Mouse (Mus musculus): ENCODE measurements around the gene Gja5.
A peak's percentile ranks its signal among the peaks of the same experiment; 100 is the strongest.

The Gja5 gene

GRCm38 (mm10) chr3:96904393-96904792 lies at the start of gene Gja5:
Gja5 (plus strand) TSS chr3:96904693.
- no peak for DNase-seq (ENCODE audit: low read depth)

- no peak for DNase-seq (ENCODE audit: low read depth)
Observed at GRCm38 (mm10) chr3:96855833-96856232, 48.7 kb upstream of the Gja5 start.

- no peak for DNase-seq (ENCODE audit: low read depth)
Observed at GRCm38 (mm10) chr3:96860498-96860897, 44.0 kb upstream of the Gja5 start.

- DNase-seq (ENCODE audit: low read depth): no peak
Observed at GRCm38 (mm10) chr3:96867863-96868262, 36.6 kb upstream of the Gja5 start.

DNA sequence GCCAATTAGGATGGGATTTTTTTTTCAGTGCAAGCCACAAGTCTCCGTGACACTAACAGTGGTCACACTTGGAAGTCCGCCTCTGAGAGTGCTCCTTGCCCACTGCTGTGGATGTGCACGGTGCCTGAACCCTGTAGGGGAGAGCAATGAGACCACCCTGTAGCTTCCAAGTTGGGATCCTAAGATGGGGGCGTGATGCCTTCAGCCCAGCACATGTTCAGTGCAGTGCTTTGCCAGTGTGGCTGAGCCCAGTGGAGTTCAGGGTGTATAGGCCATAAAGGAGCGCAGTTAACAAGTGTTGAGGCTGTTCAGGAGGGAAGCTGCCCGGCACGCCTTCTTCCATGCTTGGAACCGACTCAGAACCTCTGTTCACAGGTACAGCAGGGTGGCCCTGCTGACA lies 35.9 kb upstream of the Gja5 start:
- DNase-seq (ENCODE audit: low read depth): no peak

DNA sequence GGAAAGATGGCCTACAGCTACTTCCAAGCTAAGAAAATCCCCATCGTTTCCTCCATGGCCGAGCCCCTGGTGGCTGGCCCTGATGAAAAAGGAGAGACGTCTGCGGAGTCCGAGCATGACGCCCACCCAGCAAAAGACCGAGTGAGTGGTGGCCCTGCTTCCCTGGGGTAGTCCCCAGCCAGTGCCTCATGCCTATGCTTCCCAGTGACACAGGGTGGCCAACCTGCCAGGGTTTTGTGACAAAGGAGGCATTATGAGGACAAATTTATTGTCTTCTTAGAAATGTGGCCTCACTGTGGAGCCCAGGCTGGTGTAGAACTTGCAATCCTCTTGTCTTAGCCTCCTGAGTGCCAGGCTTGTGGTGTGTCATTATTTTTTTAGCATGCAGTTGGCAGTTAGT lies 35.4 kb upstream of the Gja5 start:
- DNase-seq (ENCODE audit: low read depth): no peak

- DNase-seq (ENCODE audit: low read depth): no peak
Observed at GRCm38 (mm10) chr3:96870270-96870669, 34.2 kb upstream of the Gja5 start.

- DNase-seq (ENCODE audit: low read depth): no peak
Observed at GRCm38 (mm10) chr3:96871070-96871469, 33.4 kb upstream of the Gja5 start.

DNA sequence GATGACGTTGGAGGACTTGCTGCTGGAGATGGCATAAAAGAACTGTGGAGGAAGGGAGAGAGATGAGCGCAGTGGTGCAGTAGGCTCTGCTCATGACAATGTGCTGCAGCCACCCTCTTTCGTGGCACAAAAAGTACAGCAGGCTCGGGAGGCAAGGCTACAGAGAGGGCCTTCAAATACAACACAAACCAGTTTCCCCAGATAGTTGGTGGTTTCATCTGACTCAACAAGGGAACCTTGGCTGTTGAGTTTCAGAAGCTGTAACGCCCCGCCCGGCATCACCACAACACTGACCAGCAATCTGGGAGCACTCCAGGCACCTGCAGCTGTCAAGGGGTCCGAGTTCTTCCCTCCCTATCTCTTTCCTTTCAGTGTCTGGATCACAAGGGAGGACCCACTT lies 32.0 kb upstream of the Gja5 start:
- no peak for DNase-seq (ENCODE audit: low read depth)

GRCm38 (mm10) chr3:96874808-96875571 lies 29.5 kb upstream of the Gja5 start:
- no peak for DNase-seq (ENCODE audit: low read depth)

- no peak for DNase-seq (ENCODE audit: low read depth)
Observed at GRCm38 (mm10) chr3:96879536-96879935, 25.0 kb upstream of the Gja5 start.

DNA sequence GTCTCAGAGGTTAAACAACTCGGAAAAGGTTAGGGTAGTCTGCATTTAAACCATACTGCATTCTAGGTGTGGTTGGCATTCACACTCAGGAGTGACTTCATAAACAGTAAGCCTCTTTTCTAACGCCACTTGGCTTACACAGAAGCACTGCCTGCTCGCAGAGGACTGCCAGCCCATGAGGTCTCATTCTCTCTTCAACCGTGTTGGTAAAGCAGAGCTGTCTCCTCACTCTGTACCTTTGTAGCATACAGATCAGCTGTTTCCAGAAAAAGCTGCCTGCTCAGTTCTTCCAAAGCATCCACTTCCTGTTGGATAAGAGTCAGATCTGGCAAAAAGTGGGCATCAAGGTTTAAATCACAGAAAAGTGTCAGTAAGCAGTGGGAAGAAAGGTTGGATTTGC lies 24.1 kb upstream of the Gja5 start:
- DNase-seq (ENCODE audit: low read depth): no peak

GRCm38 (mm10) chr3:96881557-96881956 lies 22.9 kb upstream of the Gja5 start:
- DNase-seq (ENCODE audit: low read depth): no peak

DNA sequence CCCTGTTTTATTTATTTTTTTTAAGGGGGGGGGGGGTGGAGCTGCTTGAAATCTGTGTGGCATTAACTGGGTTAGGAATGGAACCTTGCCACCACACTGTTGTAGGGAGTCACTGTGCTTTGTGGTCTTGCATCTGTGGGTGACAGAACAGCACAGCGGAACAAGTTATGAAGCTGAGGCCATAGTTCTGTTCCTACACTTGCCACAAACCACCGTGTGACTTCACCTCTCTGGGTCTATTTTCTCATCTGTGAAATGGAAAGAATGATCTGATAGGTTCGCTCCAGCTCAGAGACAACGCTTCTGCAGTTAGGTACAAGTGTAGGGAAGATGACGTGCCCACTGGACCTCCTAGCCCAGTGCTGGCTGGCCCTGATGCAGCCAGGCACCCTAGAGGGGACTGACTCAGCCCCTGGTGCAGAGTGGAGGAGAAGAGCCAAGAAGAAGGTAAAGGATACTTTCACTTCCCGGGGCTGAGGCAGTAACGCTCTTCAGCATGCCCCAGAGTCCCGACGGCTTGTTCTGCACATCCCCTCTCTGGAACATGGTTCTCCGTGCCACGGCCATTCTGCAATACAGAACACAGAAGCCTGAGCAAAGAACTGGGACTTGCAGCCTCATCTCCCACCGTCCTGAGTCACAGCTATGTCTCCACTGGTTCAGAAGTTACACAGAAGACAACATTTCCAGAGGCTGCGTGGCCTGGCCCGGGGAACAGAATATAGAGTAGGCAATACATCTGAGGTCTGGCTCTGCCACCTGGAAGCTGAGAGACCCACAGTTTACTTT lies 22.2 kb upstream of the Gja5 start:
- peak; percentile 16 for DNase-seq (ENCODE audit: low read depth)

DNA sequence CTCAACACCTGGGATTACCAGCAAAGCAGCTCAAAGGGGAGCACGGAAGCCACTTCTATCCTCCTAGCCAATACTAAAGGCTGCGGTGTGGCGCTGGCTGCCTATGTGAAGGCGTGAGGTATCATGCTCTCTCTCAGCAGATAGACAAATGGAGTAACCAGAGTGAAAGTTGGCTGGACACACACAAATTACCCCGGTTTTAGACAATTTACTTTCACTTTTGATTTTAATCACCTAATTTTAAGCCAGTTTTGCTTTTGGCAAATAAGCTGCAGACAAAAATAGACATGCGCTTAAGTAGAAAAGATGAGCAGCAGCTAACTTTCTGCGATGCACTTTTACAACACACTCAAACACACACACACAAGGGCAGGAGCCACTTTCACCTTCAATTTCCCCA lies 20.8 kb upstream of the Gja5 start:
- DNase-seq (ENCODE audit: low read depth): no peak

DNA sequence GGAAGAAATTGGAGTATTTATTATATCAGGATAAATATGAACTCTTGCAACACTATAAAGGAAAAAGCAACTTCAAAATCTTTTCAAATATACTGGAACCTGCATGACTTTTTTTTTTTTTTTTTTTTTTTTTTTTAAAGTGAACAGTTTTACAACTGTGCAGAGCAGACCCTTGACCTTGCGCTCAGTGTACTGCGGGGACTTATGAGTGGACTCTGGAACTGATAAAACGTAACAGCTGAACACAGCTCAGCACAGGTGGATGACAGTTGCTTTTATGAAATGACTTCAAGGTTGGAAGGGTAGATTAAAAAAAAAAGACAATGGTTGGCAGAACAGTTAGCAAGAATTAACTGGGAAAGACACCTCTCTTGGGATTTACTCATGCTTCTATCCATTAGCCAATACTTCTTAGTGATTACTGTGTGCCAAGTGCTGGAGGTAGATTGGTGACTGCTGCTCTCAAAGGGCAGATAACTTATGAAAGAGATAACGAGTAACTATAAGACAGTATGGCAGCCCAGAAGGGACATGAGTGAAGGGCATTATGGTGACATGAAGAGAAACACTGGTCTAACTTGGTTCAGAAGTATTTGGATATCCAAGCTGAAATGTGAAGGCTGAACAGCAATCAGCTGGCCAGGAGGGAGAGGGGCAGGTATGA lies 2.0 kb upstream of the Gja5 start:
- DNase-seq (ENCODE audit: low read depth): no peak

DNA sequence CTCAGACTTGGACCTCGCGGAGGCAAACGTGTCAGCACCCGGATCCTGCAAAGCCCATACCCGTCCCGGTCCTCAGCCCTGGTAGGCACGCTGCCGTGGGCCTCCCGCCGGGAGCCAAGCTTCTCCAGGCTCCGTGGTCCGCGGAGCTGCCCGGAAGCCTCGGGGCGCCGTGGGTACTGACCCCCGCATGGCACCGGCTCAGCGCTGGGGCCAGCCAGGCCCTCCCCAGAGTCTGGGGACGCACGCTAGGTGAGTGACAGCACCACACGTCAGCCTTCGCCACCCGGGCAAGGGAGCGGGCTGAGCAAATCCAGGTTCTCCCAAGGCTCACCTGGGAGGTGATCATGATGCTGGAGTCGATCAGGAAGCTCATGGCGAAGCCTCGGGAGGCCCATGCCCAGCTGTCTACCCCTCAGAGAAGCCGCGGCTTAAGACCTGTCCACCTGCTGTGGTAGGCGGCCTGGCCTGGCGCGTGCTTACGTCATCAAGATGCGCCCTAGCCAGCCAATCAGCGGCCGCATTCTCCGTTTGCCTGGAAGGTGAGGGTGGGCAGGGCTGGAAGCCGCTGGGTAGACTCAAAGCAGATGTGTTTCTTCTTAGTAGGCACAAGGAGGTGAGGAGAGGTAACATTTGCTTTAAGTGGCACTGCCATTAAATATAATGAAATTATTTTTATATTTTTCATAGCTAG lies 503 bp downstream of the Gja5 start, which contains the start of gene Gpr89:
Gene Gpr89, minus strand, starts transcription at position 496 of the 691 bp plus-strand sequence.
- DNase-seq (ENCODE audit: low read depth): peak; percentile 94

DNA sequence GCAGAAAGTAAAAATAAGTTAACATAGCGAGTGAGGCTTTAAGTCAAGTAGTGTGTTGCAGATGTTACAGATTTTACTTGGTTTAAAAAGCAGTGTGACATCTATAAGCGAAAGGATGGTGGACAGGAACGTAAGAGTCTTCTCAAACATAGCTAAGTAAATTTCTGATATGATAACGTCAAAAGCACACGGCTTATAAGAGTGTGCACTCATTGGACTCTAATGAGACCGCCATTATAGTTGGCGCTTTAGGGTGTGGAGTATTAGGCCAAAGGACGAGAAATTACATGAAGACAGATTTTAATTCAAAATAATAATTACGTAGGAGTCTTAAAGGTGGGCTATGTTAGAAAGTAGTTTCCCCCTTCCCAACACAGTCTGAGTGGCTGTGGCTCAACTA lies 1.1 kb downstream of the Gja5 start:
- no peak for DNase-seq (ENCODE audit: low read depth)

GRCm38 (mm10) chr3:96920991-96921390 lies 16.5 kb downstream of the Gja5 start:
- DNase-seq (ENCODE audit: low read depth): no peak

DNA sequence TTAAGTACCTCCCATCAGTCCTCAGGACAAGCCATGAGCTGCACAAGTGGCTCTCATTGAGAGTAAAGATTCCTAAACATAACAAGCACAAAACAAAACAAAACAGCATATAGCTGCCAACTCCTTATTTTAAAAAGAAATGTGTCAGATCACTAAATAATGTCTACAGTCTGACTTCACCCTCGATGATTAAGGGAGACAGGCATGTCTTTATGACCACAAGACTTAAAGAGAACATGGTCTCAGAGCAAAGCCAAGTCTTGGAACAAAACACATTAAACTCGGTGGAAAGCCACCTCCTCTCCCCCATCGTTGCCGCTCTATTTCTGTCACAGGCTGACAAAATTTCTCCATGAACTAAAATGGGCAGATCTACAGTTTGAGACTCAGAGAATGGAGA lies 20.1 kb downstream of the Gja5 start:
- no peak for DNase-seq (ENCODE audit: low read depth)

DNA sequence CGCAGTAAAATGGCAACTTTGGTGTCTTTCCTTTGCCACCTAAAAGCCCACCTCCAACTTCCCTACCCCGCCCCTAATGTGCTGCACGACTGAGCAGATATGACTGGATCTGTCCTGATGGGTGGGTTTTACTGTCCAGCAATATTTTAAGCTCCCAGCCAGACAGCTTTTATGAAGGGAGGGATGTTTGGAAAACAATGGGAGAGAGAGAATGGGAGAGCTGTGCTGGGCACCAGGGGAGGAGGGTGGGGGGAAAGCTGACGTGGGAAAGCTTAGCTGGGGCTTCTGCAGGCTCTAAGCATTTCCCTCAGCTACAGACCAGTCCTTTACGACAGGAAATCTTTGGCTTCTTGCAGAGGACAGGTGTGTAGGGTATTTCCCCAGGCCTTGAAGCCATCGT lies 21.4 kb downstream of the Gja5 start, which contains the start of gene Gja8:
Gene Gja8, minus strand, starts transcription at position 101 of the 400 bp plus-strand sequence.
- DNase-seq (ENCODE audit: low read depth): no peak

DNA sequence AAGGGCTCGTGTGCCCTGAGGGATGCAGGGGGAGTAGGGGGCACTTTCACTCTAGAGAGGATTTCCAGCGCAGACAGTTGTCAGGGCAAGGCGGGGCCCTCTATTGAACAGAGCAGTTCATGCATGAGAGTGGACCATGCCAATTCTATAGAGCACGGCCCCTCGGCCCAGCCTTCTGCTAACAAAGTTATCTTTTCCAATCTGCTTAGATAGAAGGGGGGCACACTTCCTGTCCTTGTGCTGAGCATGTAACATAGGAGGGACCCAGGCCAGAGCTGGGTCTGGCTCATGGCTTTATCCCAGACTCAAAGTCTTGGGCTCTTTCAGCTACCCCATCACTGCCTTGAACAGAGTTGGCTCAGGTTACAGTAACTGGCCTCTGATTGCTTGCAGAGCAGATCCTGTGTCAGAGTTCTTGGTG lies 26.8 kb downstream of the Gja5 start:
- no peak for DNase-seq (ENCODE audit: low read depth)
